Mouse (Mus musculus): ENCODE data around the gene Lif.

DNA sequence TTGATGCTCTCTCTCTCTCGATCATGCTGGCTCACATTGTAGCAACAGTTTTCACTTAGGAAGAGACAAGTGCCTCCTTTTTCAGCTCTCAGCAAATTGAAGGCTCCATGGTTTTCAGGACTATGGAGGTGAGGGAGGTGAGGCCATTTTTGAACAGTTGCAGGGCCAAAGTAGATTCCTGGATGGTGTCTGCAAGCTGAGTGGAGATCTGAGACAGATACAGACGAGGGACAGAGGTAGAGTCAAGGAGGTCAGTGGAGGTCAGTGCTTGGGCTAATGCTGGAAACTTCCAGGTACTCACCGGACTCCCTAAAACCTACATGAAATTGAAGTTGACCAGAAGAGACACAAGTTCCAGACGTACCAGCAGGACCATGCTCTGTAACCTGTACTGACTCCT, 54.8 kb downstream of the Lif start:
- TF ChIP-seq CTCF (IDR thresholded peaks at IDR 0.05; ENCODE audit: borderline replicate concordance, control insufficient read depth, extremely low read depth, insufficient read depth, low read length, poor library complexity) (no peak), POLR2A (IDR thresholded peaks at IDR 0.05; ENCODE audit: control insufficient read depth, extremely low read depth, insufficient read depth, low read length, poor library complexity) (no peak)
